Mouse (Mus musculus) urinary bladder, postnatal 4 days (tissue): ENCODE measurements around the gene Ppm1b.
A peak's percentile ranks its signal among the peaks of the same experiment; 100 is the strongest.
"Not testable (repeated sequence)": the region's sequence is repeated elsewhere in the genome, so short reads cannot be mapped to it uniquely, and the experiment has no call there.

ENCODE experiments used
- DNase-seq, 2 experiments: peaks; one replicate each; pipeline ENCODE4 v3.0.0; 2021 to 2022; ENCODE audit warnings: low spot score in 2 of 2

Ppm1b gene

GRCm38 (mm10) chr17:84956441-84956840 lies at the start of gene Ppm1b:
TSS of gene Ppm1b (plus strand) at chr17:84956741.
- DNase-seq: no peak

- DNase-seq: no peak
These were observed 34.7 kb upstream of the Ppm1b start for GRCm38 (mm10) chr17:84921666-84922376.

GRCm38 (mm10) chr17:84924779-84925178 lies 31.8 kb upstream of the Ppm1b start:
- DNase-seq: no peak

GRCm38 (mm10) chr17:84926233-84926632 lies 30.3 kb upstream of the Ppm1b start:
- DNase-seq: no peak

GRCm38 (mm10) chr17:84927580-84927979 lies 29.0 kb upstream of the Ppm1b start:
- DNase-seq: no peak

GRCm38 (mm10) chr17:84932943-84933342 lies 23.6 kb upstream of the Ppm1b start:
- DNase-seq: no peak

- DNase-seq: no peak
These were observed 22.6 kb upstream of the Ppm1b start for GRCm38 (mm10) chr17:84933968-84934367.

GRCm38 (mm10) chr17:84935620-84936019 lies 20.9 kb upstream of the Ppm1b start:
- not testable (repeated sequence) for DNase-seq

GRCm38 (mm10) chr17:84936301-84936700 lies 20.2 kb upstream of the Ppm1b start:
- no peak for DNase-seq

- no peak for DNase-seq
These were observed 19.7 kb upstream of the Ppm1b start for GRCm38 (mm10) chr17:84936809-84937208.

GRCm38 (mm10) chr17:84937220-84937619 lies 19.3 kb upstream of the Ppm1b start:
- no peak for DNase-seq

- DNase-seq: no peak
These were observed 18.3 kb upstream of the Ppm1b start for GRCm38 (mm10) chr17:84938215-84938614.

- no peak for DNase-seq
These were observed 16.4 kb upstream of the Ppm1b start for GRCm38 (mm10) chr17:84940017-84940731.

GRCm38 (mm10) chr17:84941291-84941868 lies 15.2 kb upstream of the Ppm1b start:
- DNase-seq: no peak

GRCm38 (mm10) chr17:84942358-84943032 lies 14.0 kb upstream of the Ppm1b start:
- DNase-seq: no peak

GRCm38 (mm10) chr17:84943033-84943393 lies 13.5 kb upstream of the Ppm1b start:
- DNase-seq: no peak

GRCm38 (mm10) chr17:84944348-84944747 lies 12.2 kb upstream of the Ppm1b start:
- DNase-seq: no peak

GRCm38 (mm10) chr17:84952521-84952920 lies 4.0 kb upstream of the Ppm1b start:
- no peak for DNase-seq

GRCm38 (mm10) chr17:84953776-84954175 lies 2.8 kb upstream of the Ppm1b start:
- no peak for DNase-seq

GRCm38 (mm10) chr17:84954881-84955280 lies 1.7 kb upstream of the Ppm1b start:
- DNase-seq: no peak

- peak; percentile 84 to 88 for DNase-seq
These were observed 468 bp downstream of the Ppm1b start for GRCm38 (mm10) chr17:84956931-84957486.
